ENCODE assay signal across 8 mouse cellular contexts in genomic region chrX:74282395-74283091, GRCm38 (mm10). TPM values are rescaled to one million over a fixed set of nuclear protein-coding genes. Genes with fewer than 3 reads are reported as not detected.
DNase-seq lines count a peak whose midpoint lies in the region; ATAC-seq and TF ChIP-seq lines count a peak whose summit lies in the region.

No protein-coding gene starts in this region.

- DNase-seq in MEL-GATA-1-ER (ENCODE audit: extremely low read depth, low read depth) = peak; percentile 89
- peak; percentile 84 for DNase-seq in cerebellum, adult 9-10 months
- peak; percentile 81 for DNase-seq in hindbrain, embryonic 10.5 days (ENCODE audit: low spot score)
- peak; percentile 78 to 85 for DNase-seq in layer of hippocampus, postnatal 10 days (ENCODE audit: low spot score in 2 of 2)
- peak; percentile 92 for DNase-seq in lung, postnatal 0 days (ENCODE audit: low spot score)
- peak; percentile 62 for DNase-seq in ovary, postnatal 14 days (ENCODE audit: low spot score)
- DNase-seq in thymus, postnatal 10 days (ENCODE audit: low spot score in 2 of 2) = peak; percentile 79 to 82

- no peak for TF ChIP-seq CTCF in lung, postnatal 0 days (IDR thresholded peaks at IDR 0.05)

- no peaks in the 10 kb centered on the region for H3K27me3 ChIP-seq in hindbrain, embryonic 10.5 days (ENCODE audit: insufficient read depth, poor library complexity, severe bottlenecking)
- no peaks in the 10 kb centered on the region for H3K27me3 ChIP-seq in lung, postnatal 0 days (replicated peaks; ENCODE audit: insufficient read depth, low read length)

- peak overlapping the region; percentile 59 for H3K4me2 ChIP-seq in lung, postnatal 0 days (replicated peaks; ENCODE audit: low read depth, low read length)

- H3K36me3 ChIP-seq in hindbrain, embryonic 10.5 days = no peaks in the 10 kb centered on the region
- no peaks in the 10 kb centered on the region for H3K36me3 ChIP-seq in lung, postnatal 0 days (ENCODE audit: insufficient read depth, low read length)

- H3K27ac ChIP-seq in hindbrain, embryonic 10.5 days = peak overlapping the region; percentile 88
- H3K27ac ChIP-seq in lung, postnatal 0 days (ENCODE audit: low read length) = peak overlapping the region; percentile 86

- peaks cover 12% of the 10 kb centered on the region for H3K4me1 ChIP-seq in hindbrain, embryonic 10.5 days (replicated peaks)
- no peaks in the 10 kb centered on the region; the same call in 1 of the 2 replicates for H3K4me1 ChIP-seq in lung, postnatal 0 days (ENCODE audit: insufficient read depth, low read depth, low read length)

- H3K4me3 ChIP-seq in hindbrain, embryonic 10.5 days = peak overlapping the region; percentile 69
- H3K4me3 ChIP-seq in lung, postnatal 0 days (ENCODE audit: low read depth, low read length) = peak overlapping the region; percentile 42

- no peak for TF ChIP-seq EP300 in lung, postnatal 0 days (IDR thresholded peaks at IDR 0.05)

- ATAC-seq in frontal cortex, adult (ENCODE audit: low TSS enrichment) = peak; percentile 84
- ATAC-seq in lung, postnatal 0 days = peak; percentile 75

- WGBS in hindbrain, embryonic 10.5 days = 17% methylated on average over 39 of the region's 39 CpGs
- WGBS in lung, postnatal 0 days = 16% methylated on average over 38 of the region's 39 CpGs

- H3K9ac ChIP-seq in lung, postnatal 0 days (replicated peaks; ENCODE audit: low read depth) = peak overlapping the region; percentile 44

- no peaks in the 10 kb centered on the region for H3K9me3 ChIP-seq in hindbrain, embryonic 10.5 days
- no peaks in the 10 kb centered on the region for H3K9me3 ChIP-seq in lung, postnatal 0 days (ENCODE audit: low read length)

RNA-seq across cellular contexts. Expression of gene Dnase1l1, which starts 0.4 kb away (rescaled TPM):
- polyA plus RNA-seq in hindbrain, embryonic 10.5 days (2016; fragmentation: Nextera tagmentation; extraction: Ambion mirVana) = 3.6 and 5.2 TPM in 2 replicates
- total RNA-seq in layer of hippocampus, postnatal 10 days (2021) = 1 to 10 TPM; 2.8 to 3.5 TPM
- polyA plus RNA-seq in lung, postnatal 0 days (2015; fragmentation: Nextera tagmentation; extraction: Ambion mirVana) = 27.7 and 33.0 TPM in 2 replicates

RNA-seq across cellular contexts. Expression of gene Taz, which starts 0.8 kb away (rescaled TPM):
- polyA plus RNA-seq in hindbrain, embryonic 10.5 days (2016; fragmentation: Nextera tagmentation; extraction: Ambion mirVana) = 70.6 and 76.1 TPM in 2 replicates
- 10 to 100 TPM; 54.6 to 54.7 TPM for total RNA-seq in layer of hippocampus, postnatal 10 days (2021)
- 82.7 and 84.9 TPM in 2 replicates for polyA plus RNA-seq in lung, postnatal 0 days (2015; fragmentation: Nextera tagmentation; extraction: Ambion mirVana)

RNA-seq across cellular contexts. Expression of gene Rpl10, which starts 11.9 kb away (rescaled TPM):
- 697 and 756 TPM in 2 replicates for polyA plus RNA-seq in hindbrain, embryonic 10.5 days (2016; fragmentation: Nextera tagmentation; extraction: Ambion mirVana)
- total RNA-seq in layer of hippocampus, postnatal 10 days (2021) = 100 to 1,000 TPM; 203 to 222 TPM
- polyA plus RNA-seq in lung, postnatal 0 days (2015; fragmentation: Nextera tagmentation; extraction: Ambion mirVana) = 661 and 759 TPM in 2 replicates

RNA-seq across cellular contexts. Expression of gene Atp6ap1, which starts 14.4 kb away (rescaled TPM):
- 103 and 112 TPM in 2 replicates for polyA plus RNA-seq in hindbrain, embryonic 10.5 days (2016; fragmentation: Nextera tagmentation; extraction: Ambion mirVana)
- 100 to 1,000 TPM; 276 to 278 TPM for total RNA-seq in layer of hippocampus, postnatal 10 days (2021)
- 129 and 140 TPM in 2 replicates for polyA plus RNA-seq in lung, postnatal 0 days (2015; fragmentation: Nextera tagmentation; extraction: Ambion mirVana)

RNA-seq across cellular contexts. Expression of gene Gdi1, which starts 22.3 kb away (rescaled TPM):
- 331 and 436 TPM in 2 replicates for polyA plus RNA-seq in hindbrain, embryonic 10.5 days (2016; fragmentation: Nextera tagmentation; extraction: Ambion mirVana)
- 100 to 1,000 TPM; 633 to 694 TPM for total RNA-seq in layer of hippocampus, postnatal 10 days (2021)
- polyA plus RNA-seq in lung, postnatal 0 days (2015; fragmentation: Nextera tagmentation; extraction: Ambion mirVana) = 96.7 and 113 TPM in 2 replicates

Comparison
In these comparisons a context has a peak if more than half of its experiments do, and no peak if none do; other contexts are left out.
1. Peak in every context shown above with its lines: DNase-seq, ATAC-seq, H3K4me3 ChIP-seq and H3K27ac ChIP-seq.